Mouse (Mus musculus) megakaryocyte-erythroid progenitor cell, adult 5-6 weeks (primary cell): ENCODE results near the gene Tef. TPM values are rescaled to one million over a fixed set of nuclear protein-coding genes. Genes with fewer than 3 reads are reported as not detected.

Experiments
- ATAC-seq: replicated peaks from 2 replicates; pipeline ENCODE4 v1.8.0; 2016; ENCODE audit warnings: mild to moderate bottlenecking, inconsistent platforms; ENCODE audit not compliant: severe bottlenecking, poor library complexity, low FRiP score, low TSS enrichment
- total RNA-seq, 2 experiments: library from RNA; stranded (forward) in 1 of 2; stranded (reverse) in 1 of 2; fragments of 200-1000, 215-1000 nt in 1 of 2; fragments of >200 nt in 1 of 2; fragmentation: Nextera tagmentation in 1 of 2; gene quantifications; 2 replicates each; pipeline ENCODE4 v1.2.3; 2014 to 2017

Tef gene
- total RNA-seq, 2 experiments from 2014 or later, result 12.7 to 13.2 TPM

- ATAC-seq, result no peak
Observed at GRCm38 (mm10) chr15:81842275-81842674, 40.1 kb downstream of the Tef start.

GRCm38 (mm10) chr15:81845033-81845625 lies 42.9 kb downstream of the Tef start:
- ATAC-seq, result no peak

- ATAC-seq, result no peak
Observed at GRCm38 (mm10) chr15:81845724-81846123, 43.5 kb downstream of the Tef start.

GRCm38 (mm10) chr15:81846755-81847154 lies 44.5 kb downstream of the Tef start:
- ATAC-seq, result no peak

GRCm38 (mm10) chr15:81847161-81847560 lies 44.9 kb downstream of the Tef start:
- no peak for ATAC-seq

GRCm38 (mm10) chr15:81847861-81848260 lies 45.6 kb downstream of the Tef start:
- ATAC-seq, result no peak

- ATAC-seq, result peak; percentile 69
Observed at GRCm38 (mm10) chr15:81848301-81848700, 46.1 kb downstream of the Tef start.

GRCm38 (mm10) chr15:81849104-81849503 lies 46.9 kb downstream of the Tef start:
- ATAC-seq, result no peak

- no peak for ATAC-seq
Observed at GRCm38 (mm10) chr15:81850718-81851117, 48.5 kb downstream of the Tef start.

- no peak for ATAC-seq
Observed at GRCm38 (mm10) chr15:81851375-81851774, 49.2 kb downstream of the Tef start.

GRCm38 (mm10) chr15:81852411-81853000 lies 50.3 kb downstream of the Tef start:
- no peak for ATAC-seq

GRCm38 (mm10) chr15:81853081-81853480 lies 50.9 kb downstream of the Tef start:
- ATAC-seq, result no peak

- ATAC-seq, result peak; percentile 70
Observed at GRCm38 (mm10) chr15:81856030-81856790, 54.0 kb downstream of the Tef start.

GRCm38 (mm10) chr15:81856938-81857723 lies 54.9 kb downstream of the Tef start:
- ATAC-seq, result no peak

GRCm38 (mm10) chr15:81857724-81858116 lies 55.5 kb downstream of the Tef start:
- no peak; the same call in 1 of the 2 replicates for ATAC-seq

GRCm38 (mm10) chr15:81858138-81858516 lies 55.9 kb downstream of the Tef start:
- peak; percentile 26 for ATAC-seq

GRCm38 (mm10) chr15:81858517-81859329 lies 56.5 kb downstream of the Tef start, which contains the start of gene Tob2:
Tob2 (minus strand) TSS chr15:81858796.
- ATAC-seq, result peak; percentile 8

- peak; percentile 56 for ATAC-seq
Observed at GRCm38 (mm10) chr15:81859330-81860255, 57.4 kb downstream of the Tef start.
